Mouse (Mus musculus) thymus, postnatal 0 days (tissue): ENCODE data around the gene 4933402N22Rik. TPM values are rescaled to one million over a fixed set of nuclear protein-coding genes. Genes with fewer than 3 reads are reported as not detected.
"Not testable (repeated sequence)": the region's sequence is repeated elsewhere in the genome, so short reads cannot be mapped to it uniquely, and the experiment has no call there.

Experiments used
- DNase-seq: peaks from one replicate; pipeline ENCODE4 v3.0.0-alpha.2; 2015; ENCODE audit warnings: low spot score
- polyA plus RNA-seq: library from polyadenylated mRNA; unstranded; fragments of >200 nt; fragmentation: Nextera tagmentation; extraction: Ambion mirVana; gene quantifications from 2 replicates; pipeline ENCODE4 v1.2.1, GENCODE M21; 2015

The 4933402N22Rik gene
- not detected in 2 replicates for polyA plus RNA-seq

GRCm38 (mm10) chr5:11917743-11918142 lies at the start of gene 4933402N22Rik:
4933402N22Rik (plus strand) TSS chr5:11918043.
- not testable (repeated sequence) for DNase-seq

- not testable (repeated sequence) for DNase-seq
These were observed 5.9 kb downstream of the 4933402N22Rik start for GRCm38 (mm10) chr5:11923790-11924189.

Other genes starting within 250 kb of the 4933402N22Rik start
- gene Gm8922, start 236.1 kb upstream of the 4933402N22Rik start, polyA plus RNA-seq, result not detected in 2 replicates
- gene Gm8926, start 147.5 kb upstream of the 4933402N22Rik start, polyA plus RNA-seq, result not detected in 2 replicates
- not detected in 2 replicates for gene Gm6465, start 72.5 kb upstream of the 4933402N22Rik start, polyA plus RNA-seq